Mouse (Mus musculus): ENCODE measurements around the gene Pex19. TPM values are rescaled to one million over a fixed set of nuclear protein-coding genes. Genes with fewer than 3 reads are reported as not detected.

Pex19 gene
- total RNA-seq, 2 experiments from 2014 or later, result 121 to 130 TPM

DNA sequence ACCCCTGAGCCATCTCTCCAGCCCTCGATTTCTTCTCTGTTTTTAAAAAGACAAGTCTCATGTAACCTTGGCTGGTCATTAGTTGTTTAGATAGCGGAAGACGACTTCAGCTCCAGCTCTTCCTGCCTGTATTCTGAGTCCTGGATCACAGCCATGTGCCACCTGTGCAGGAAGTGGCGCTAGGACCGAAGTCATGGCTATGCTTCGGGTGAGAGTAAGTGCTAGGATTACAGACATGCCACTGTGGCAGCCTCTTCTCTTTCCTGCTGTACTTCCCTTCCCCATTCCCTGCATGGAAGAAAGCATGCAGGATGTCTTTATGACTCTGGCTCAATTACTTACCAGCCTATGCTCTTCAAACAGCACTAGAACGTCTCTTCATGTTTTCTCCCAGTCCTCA is 52.5 kb downstream of the Pex19 start:
- DNase-seq (ENCODE audit: low spot score in 2 of 2), result no peak

DNA sequence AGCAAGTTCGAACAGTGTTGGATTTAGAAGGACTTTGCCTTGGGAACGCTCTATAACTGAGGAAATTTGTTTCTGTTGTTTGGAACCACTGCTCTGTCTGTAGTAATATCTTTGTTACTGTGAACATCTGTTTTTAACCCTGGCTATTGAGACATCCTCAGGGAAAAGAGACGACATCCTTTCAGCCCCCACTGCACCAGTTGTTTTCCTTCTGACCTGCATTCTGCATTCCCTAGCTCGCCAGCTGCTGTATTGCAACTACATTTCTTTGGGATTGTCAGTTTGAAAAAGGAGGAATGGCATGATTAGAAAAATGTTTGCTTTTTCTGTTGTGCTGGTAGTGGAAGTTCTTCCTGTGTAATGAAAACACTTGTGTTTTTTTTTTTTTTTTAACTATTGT is 54.3 kb downstream of the Pex19 start:
- no peak for DNase-seq (ENCODE audit: low spot score in 2 of 2)

DNA sequence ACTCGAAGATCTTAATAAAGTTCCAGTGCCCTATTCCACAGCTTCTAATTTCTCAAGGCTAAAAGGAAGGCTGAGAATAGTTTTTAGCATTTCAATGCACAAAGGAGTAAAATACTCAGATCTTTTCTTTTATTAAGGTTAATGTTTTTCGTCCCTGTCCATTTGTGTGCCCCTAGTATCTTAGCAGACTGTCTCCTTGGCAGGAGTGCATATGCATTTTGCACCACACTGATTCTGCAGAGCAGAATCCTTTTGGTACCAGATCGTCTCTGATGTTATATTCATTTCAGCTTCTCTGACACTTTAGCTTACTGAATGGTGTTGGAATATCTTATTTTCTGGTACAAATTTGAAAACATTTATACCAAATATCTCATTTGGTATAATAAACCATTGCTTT is 55.2 kb downstream of the Pex19 start:
- DNase-seq (ENCODE audit: low spot score in 2 of 2), result no peak

DNA sequence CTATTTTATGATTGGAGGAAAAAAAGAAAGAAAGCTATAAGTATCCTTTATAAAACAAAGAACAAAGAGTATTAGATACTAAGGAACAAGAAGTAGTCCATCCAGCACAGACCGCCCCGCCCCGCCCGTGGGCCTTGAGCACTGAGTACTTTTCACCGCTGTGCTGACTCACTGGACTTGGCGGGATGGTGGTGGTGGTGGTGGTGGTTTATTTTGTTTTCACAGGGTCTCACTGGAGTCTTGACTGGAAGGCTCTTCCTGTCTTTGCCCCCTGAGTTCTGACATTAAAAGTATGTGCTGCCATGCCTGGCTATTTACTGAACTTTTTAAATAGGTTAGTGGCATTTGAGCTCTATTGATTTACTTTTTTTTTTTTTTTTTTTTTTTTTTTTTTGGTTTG is 56.5 kb downstream of the Pex19 start:
- DNase-seq (ENCODE audit: low spot score in 2 of 2), result no peak

DNA sequence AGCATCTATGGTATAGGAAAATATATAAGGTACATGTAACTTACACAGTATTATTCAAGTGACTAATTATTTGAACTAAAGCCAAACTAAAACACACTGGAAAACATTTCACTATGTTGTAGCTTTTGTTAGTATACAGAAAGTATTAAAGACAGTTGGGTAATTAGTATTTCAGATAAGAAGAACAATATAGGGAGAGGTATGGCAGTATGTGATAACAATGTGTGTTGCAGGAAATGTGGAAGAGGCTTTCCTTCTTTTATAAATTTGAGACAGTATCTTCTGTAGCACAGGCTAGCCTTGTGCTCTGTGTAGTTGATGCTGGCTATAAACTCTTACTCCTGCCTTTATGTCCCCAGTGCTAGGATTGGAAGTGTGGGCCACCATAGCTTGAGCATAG is 57.4 kb downstream of the Pex19 start:
- no peak for DNase-seq (ENCODE audit: low spot score in 2 of 2)

Other genes with a start within 250 kb of the Pex19 start
- under 1 TPM; 0.10 to 0.51 TPM for gene Gm10521, start 231.1 kb upstream of the Pex19 start, total RNA-seq (2021)
- gene Slamf6, start 209.2 kb upstream of the Pex19 start, total RNA-seq (2021), result under 1 TPM; 0.30 to 0.35 TPM
- gene Vangl2, start 98.3 kb upstream of the Pex19 start, total RNA-seq (2021), result 1 to 10 TPM; 1.6 to 1.7 TPM
- not detected for gene Nhlh1, start 69.2 kb upstream of the Pex19 start, total RNA-seq (2021)
- 100 to 1,000 TPM; 168 to 183 TPM for gene Copa, start 44.2 kb upstream of the Pex19 start, total RNA-seq (2021)
- gene Ncstn, start 44.0 kb upstream of the Pex19 start, total RNA-seq (2021), result 10 to 100 TPM; 79.5 to 94.9 TPM
- 100 to 1,000 TPM in 1 of 2 experiments, 10 to 100 TPM in 1; 98.5 to 125 TPM for gene Dcaf8, start 21.3 kb downstream of the Pex19 start, total RNA-seq (2021)
- 10 to 100 TPM; 55.2 to 72.6 TPM for gene Pea15a, start 80.0 kb downstream of the Pex19 start, total RNA-seq (2021)
- 1 to 10 TPM in 1 of 2 experiments, under 1 TPM in 1; 0.66 to 1.9 TPM for gene Casq1, start 93.1 kb downstream of the Pex19 start, total RNA-seq (2021)
- 1 to 10 TPM in 1 of 2 experiments, under 1 TPM in 1; 0.42 to 3.7 TPM for gene Atp1a4, start 131.7 kb downstream of the Pex19 start, total RNA-seq (2021)
- gene Igsf8, start 134.9 kb downstream of the Pex19 start, total RNA-seq (2021), result 10 to 100 TPM; 20.8 to 27.8 TPM
- 100 to 1,000 TPM; 128 to 221 TPM for gene Atp1a2, start 171.3 kb downstream of the Pex19 start, total RNA-seq (2021)
- under 1 TPM in 1 of 2 experiments, not detected in 1; 0.22 TPM for gene Kcnj9, start 202.6 kb downstream of the Pex19 start, total RNA-seq (2021)
- 1 to 10 TPM; 1.3 to 1.5 TPM for gene Kcnj10, start 214.5 kb downstream of the Pex19 start, total RNA-seq (2021)
- 10 to 100 TPM in 1 of 2 experiments, 1 to 10 TPM in 1; 9.3 to 11.5 TPM for gene Pigm, start 249.8 kb downstream of the Pex19 start, total RNA-seq (2021)